In the genomic region with DNA sequence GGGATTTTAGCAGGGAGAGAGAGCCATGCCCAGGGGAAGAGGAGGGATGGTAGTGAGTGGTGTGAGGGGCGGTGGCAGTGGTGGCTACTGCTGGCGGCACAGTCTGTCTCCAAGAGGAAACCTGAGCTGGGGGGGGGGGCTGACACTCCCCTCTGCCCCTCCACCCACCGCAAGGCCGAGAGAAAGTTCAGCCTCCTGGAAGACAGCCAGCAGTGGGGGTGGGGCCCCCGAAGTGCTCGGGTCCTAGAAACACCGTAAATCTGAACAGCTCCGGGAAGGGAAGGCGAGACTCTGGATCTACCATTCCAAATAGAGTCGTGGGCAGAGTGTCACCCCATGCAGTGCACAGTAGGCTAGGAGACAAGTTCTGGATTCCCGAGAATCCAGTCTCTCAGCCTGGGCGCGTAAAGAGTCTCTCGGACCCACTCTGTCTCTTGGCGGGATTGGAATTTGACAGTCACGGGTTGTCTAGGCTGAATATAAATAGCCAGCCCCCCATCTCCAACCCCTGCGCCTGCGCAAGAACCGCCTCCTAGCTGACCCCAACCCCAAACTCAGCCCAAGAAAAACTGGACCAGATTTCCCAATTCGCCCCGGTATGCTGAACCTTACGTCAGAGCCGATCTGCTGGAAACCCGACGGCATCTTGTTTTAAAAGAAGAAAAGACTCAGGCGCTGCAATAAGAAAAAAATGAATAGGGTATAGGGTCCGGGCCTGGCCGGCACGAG, we compare ENCODE assay signal across 8 mouse cellular contexts. TPM values are rescaled to one million over a fixed set of nuclear protein-coding genes. Genes with fewer than 3 reads are reported as not detected.
DNase-seq lines count a peak whose midpoint lies in the region; ATAC-seq and TF ChIP-seq lines count a peak whose summit lies in the region.

No protein-coding gene starts in this region.

- H3K9me3 ChIP-seq in heart, embryonic 14.5 days (ENCODE audit: control insufficient read depth, low read length): no peaks in the 10 kb centered on the region
- H3K9me3 ChIP-seq in kidney, postnatal 0 days (replicated peaks; ENCODE audit: low read length): no peaks in the 10 kb centered on the region
- H3K9me3 ChIP-seq in midbrain, embryonic 13.5 days: no peaks in the 10 kb centered on the region

- WGBS in heart, embryonic 14.5 days: 2% methylated on average over 29 of the region's 29 CpGs
- WGBS in kidney, postnatal 0 days: 4% methylated on average over 29 of the region's 29 CpGs
- 2% methylated on average over 29 of the region's 29 CpGs for WGBS in midbrain, embryonic 13.5 days

- peak overlapping the region; percentile 83 for H3K4me2 ChIP-seq in heart, embryonic 14.5 days (ENCODE audit: low read length)
- H3K4me2 ChIP-seq in kidney, postnatal 0 days (ENCODE audit: low read length): peak overlapping the region; percentile 54
- peak overlapping the region; percentile 59 for H3K4me2 ChIP-seq in midbrain, embryonic 13.5 days (replicated peaks)

- peak overlapping the region; percentile 50 for H3K4me3 ChIP-seq in embryonic fibroblast, embryonic 13.5 days (ENCODE audit: insufficient read depth, low read length)
- H3K4me3 ChIP-seq in heart, embryonic 14.5 days (ENCODE audit: control insufficient read depth in 1 of 2, insufficient read depth in 1 of 2, low read depth in 1 of 2, low read length in 2 of 2): peak overlapping the region; percentile 63 to 73
- H3K4me3 ChIP-seq in kidney, postnatal 0 days (replicated peaks; ENCODE audit: low read depth, low read length): peak overlapping the region; percentile 50
- H3K4me3 ChIP-seq in midbrain, embryonic 13.5 days (replicated peaks): peak overlapping the region; percentile 44

- no peak overlapping the region for H3K27ac ChIP-seq in embryonic fibroblast, embryonic 13.5 days (ENCODE audit: insufficient read depth, low read length)
- peak overlapping the region; percentile 96 to 99 for H3K27ac ChIP-seq in heart, embryonic 14.5 days (replicated peaks in 1 of 2; ENCODE audit: control insufficient read depth in 1 of 2, insufficient read depth in 1 of 2, low read depth in 2 of 2, low read length in 2 of 2)
- H3K27ac ChIP-seq in kidney, postnatal 0 days: peak overlapping the region; percentile 73
- H3K27ac ChIP-seq in midbrain, embryonic 13.5 days: 0 out of 2 replicates have a peak overlapping the region, but pooled peaks have one; percentile 2

- no peak for TF ChIP-seq CTCF in embryonic fibroblast, embryonic 13.5 days (IDR thresholded peaks at IDR 0.05; ENCODE audit: borderline replicate concordance, insufficient read depth, low read length)
- TF ChIP-seq CTCF in kidney, postnatal 0 days (IDR thresholded peaks at IDR 0.05; ENCODE audit: low read depth): no peak

- no peaks in the 10 kb centered on the region for H3K4me1 ChIP-seq in embryonic fibroblast, embryonic 13.5 days (ENCODE audit: control insufficient read depth, insufficient read depth, low read length)
- H3K4me1 ChIP-seq in heart, embryonic 14.5 days (ENCODE audit: control insufficient read depth in 2 of 2, insufficient read depth in 2 of 2, low read length in 2 of 2): peaks cover 9 to 13% of the 10 kb centered on the region in 2 experiments
- peaks cover 15% of the 10 kb centered on the region for H3K4me1 ChIP-seq in kidney, postnatal 0 days (replicated peaks; ENCODE audit: insufficient read depth, low read length)
- peaks cover 16% of the 10 kb centered on the region for H3K4me1 ChIP-seq in midbrain, embryonic 13.5 days (replicated peaks)

- no peaks in the 10 kb centered on the region; the same call in 1 of the 2 replicates for H3K27me3 ChIP-seq in heart, embryonic 14.5 days (ENCODE audit: control insufficient read depth, insufficient read depth, low read length)
- H3K27me3 ChIP-seq in kidney, postnatal 0 days (ENCODE audit: insufficient read depth, low read length): no peaks in the 10 kb centered on the region
- 0 out of 2 replicates have a peak, but pooled peaks cover 14% of the 10 kb centered on the region for H3K27me3 ChIP-seq in midbrain, embryonic 13.5 days

- TF ChIP-seq POLR2A in embryonic fibroblast, embryonic 13.5 days (IDR thresholded peaks at IDR 0.05; ENCODE audit: low read depth, low read length): no peak

- peak; percentile 64 for ATAC-seq in heart, embryonic 14.5 days (ENCODE audit: insufficient number of reproducible peaks, insufficient read depth, low FRiP score, low read depth)
- ATAC-seq in kidney, postnatal 0 days (replicated peaks; ENCODE audit: low FRiP score, low read depth): peak; percentile 42
- peak; percentile 32 for ATAC-seq in midbrain, embryonic 13.5 days

- peak; percentile 50 for DNase-seq in ovary, postnatal 36 days (ENCODE audit: low spot score)
- no peak for DNase-seq in ovary, postnatal 10 days (ENCODE audit: low spot score)
- peak; percentile 74 for DNase-seq in kidney, postnatal 0 days (ENCODE audit: low spot score)
- no peak for DNase-seq in cerebellum, postnatal 36 days
- no peak for DNase-seq in frontal cortex, postnatal 10 days (ENCODE audit: low spot score in 2 of 2)

- H3K36me3 ChIP-seq in heart, embryonic 14.5 days (ENCODE audit: control insufficient read depth, insufficient read depth, low read length): peaks cover 40% of the 10 kb centered on the region
- H3K36me3 ChIP-seq in kidney, postnatal 0 days (ENCODE audit: insufficient read depth, low read length): 0 out of 2 replicates have a peak, but pooled peaks cover 4% of the 10 kb centered on the region
- no peaks in the 10 kb centered on the region for H3K36me3 ChIP-seq in midbrain, embryonic 13.5 days

- H3K9ac ChIP-seq in heart, embryonic 14.5 days (ENCODE audit: low read length): peak overlapping the region; percentile 75
- peak overlapping the region; percentile 62 for H3K9ac ChIP-seq in kidney, postnatal 0 days (ENCODE audit: low read depth, low read length)
- peak overlapping the region; percentile 46 for H3K9ac ChIP-seq in midbrain, embryonic 13.5 days (replicated peaks)

RNA-seq across cellular contexts. Expression of a gene that starts 0.5 kb away (rescaled TPM):
- 2.3 and 2.7 TPM in 2 replicates for polyA plus RNA-seq in embryonic fibroblast, embryonic 13.5 days (2011; ENCODE audit: insufficient read length, low read depth, missing spikeins)
- polyA plus RNA-seq in heart, embryonic 14.5 days (2014; fragmentation: Nextera tagmentation; extraction: Ambion mirVana): 27.6 and 28.5 TPM in 2 replicates
- polyA plus RNA-seq in kidney, postnatal 0 days (2015; fragmentation: Nextera tagmentation; extraction: Ambion mirVana): 21.4 and 23.1 TPM in 2 replicates
- 4.3 and 4.4 TPM in 2 replicates for polyA plus RNA-seq in midbrain, embryonic 13.5 days (2015; fragmentation: Nextera tagmentation; extraction: Ambion mirVana)

RNA-seq across cellular contexts. Expression of a gene that starts 11.9 kb away (rescaled TPM):
- not detected in 2 replicates for polyA plus RNA-seq in embryonic fibroblast, embryonic 13.5 days (2011; ENCODE audit: insufficient read length, low read depth, missing spikeins)
- 6.6 and 7.3 TPM in 2 replicates for polyA plus RNA-seq in heart, embryonic 14.5 days (2014; fragmentation: Nextera tagmentation; extraction: Ambion mirVana)
- 6.8 and 7.5 TPM in 2 replicates for polyA plus RNA-seq in kidney, postnatal 0 days (2015; fragmentation: Nextera tagmentation; extraction: Ambion mirVana)
- 3.9 and 4.2 TPM in 2 replicates for polyA plus RNA-seq in midbrain, embryonic 13.5 days (2015; fragmentation: Nextera tagmentation; extraction: Ambion mirVana)

RNA-seq across cellular contexts. Expression of a gene that starts 17.1 kb away (rescaled TPM):
- not detected in 2 replicates for polyA plus RNA-seq in embryonic fibroblast, embryonic 13.5 days (2011; ENCODE audit: insufficient read length, low read depth, missing spikeins)
- 1.2 and 2.4 TPM in 2 replicates for polyA plus RNA-seq in heart, embryonic 14.5 days (2014; fragmentation: Nextera tagmentation; extraction: Ambion mirVana)
- polyA plus RNA-seq in kidney, postnatal 0 days (2015; fragmentation: Nextera tagmentation; extraction: Ambion mirVana): 238 and 246 TPM in 2 replicates
- 0.32 and 1.1 TPM in 2 replicates for polyA plus RNA-seq in midbrain, embryonic 13.5 days (2015; fragmentation: Nextera tagmentation; extraction: Ambion mirVana)

RNA-seq across cellular contexts. Expression of a gene that starts 25.7 kb away (rescaled TPM):
- 725 and 764 TPM in 2 replicates for polyA plus RNA-seq in embryonic fibroblast, embryonic 13.5 days (2011; ENCODE audit: insufficient read length, low read depth, missing spikeins)
- 1,047 and 1,081 TPM in 2 replicates for polyA plus RNA-seq in heart, embryonic 14.5 days (2014; fragmentation: Nextera tagmentation; extraction: Ambion mirVana)
- 1,371 and 1,476 TPM in 2 replicates for polyA plus RNA-seq in kidney, postnatal 0 days (2015; fragmentation: Nextera tagmentation; extraction: Ambion mirVana)
- 1,160 and 1,188 TPM in 2 replicates for polyA plus RNA-seq in midbrain, embryonic 13.5 days (2015; fragmentation: Nextera tagmentation; extraction: Ambion mirVana)

RNA-seq across cellular contexts. Expression of a gene that starts 33.5 kb away (rescaled TPM):
- polyA plus RNA-seq in embryonic fibroblast, embryonic 13.5 days (2011; ENCODE audit: insufficient read length, low read depth, missing spikeins): 140 and 171 TPM in 2 replicates
- 22.3 and 26.0 TPM in 2 replicates for polyA plus RNA-seq in heart, embryonic 14.5 days (2014; fragmentation: Nextera tagmentation; extraction: Ambion mirVana)
- polyA plus RNA-seq in kidney, postnatal 0 days (2015; fragmentation: Nextera tagmentation; extraction: Ambion mirVana): 28.3 and 29.1 TPM in 2 replicates
- polyA plus RNA-seq in midbrain, embryonic 13.5 days (2015; fragmentation: Nextera tagmentation; extraction: Ambion mirVana): 22.9 and 23.8 TPM in 2 replicates

Comparison
In these comparisons a context has a peak if more than half of its experiments do, and no peak if none do; other contexts are left out.
1. DNase-seq: peak in ovary, postnatal 36 days (single experiment) and kidney, postnatal 0 days (single experiment); none in ovary, postnatal 10 days (single experiment), cerebellum, postnatal 36 days (0 of 2) and frontal cortex, postnatal 10 days (0 of 2).
2. RNA of a gene that starts 17.1 kb away (polyA plus RNA-seq): 238 to 246 TPM in kidney, postnatal 0 days; 1.2 to 2.4 TPM in heart, embryonic 14.5 days, not detected in embryonic fibroblast, embryonic 13.5 days and 0.32 to 1.1 TPM in midbrain, embryonic 13.5 days; every median in the first group is over 10 times any median in the second.
3. Peak in every context shown above with its lines, with median percentiles within 50 percentile points of each other: H3K4me3 ChIP-seq, ATAC-seq, H3K4me2 ChIP-seq and H3K9ac ChIP-seq.